Mouse (Mus musculus): ENCODE data around the gene Awat1.
A peak's percentile ranks its signal among the peaks of the same experiment; 100 is the strongest.

Gene Awat1

GRCm38 (mm10) chrX:100571951-100572350, at the start of gene Awat1:
Gene Awat1, plus strand, starts transcription at chrX:100572251.
- no peak for DNase-seq

- DNase-seq = no peak
Measured at GRCm38 (mm10) chrX:100524471-100524870, 47.6 kb upstream of the Awat1 start, which contains the start of gene Dgat2l6. Gene Dgat2l6, plus strand, starts transcription at chrX:100524838.

GRCm38 (mm10) chrX:100556026-100556425, 16.0 kb upstream of the Awat1 start:
- DNase-seq = no peak

GRCm38 (mm10) chrX:100565696-100566095, 6.4 kb upstream of the Awat1 start:
- DNase-seq = no peak

DNA sequence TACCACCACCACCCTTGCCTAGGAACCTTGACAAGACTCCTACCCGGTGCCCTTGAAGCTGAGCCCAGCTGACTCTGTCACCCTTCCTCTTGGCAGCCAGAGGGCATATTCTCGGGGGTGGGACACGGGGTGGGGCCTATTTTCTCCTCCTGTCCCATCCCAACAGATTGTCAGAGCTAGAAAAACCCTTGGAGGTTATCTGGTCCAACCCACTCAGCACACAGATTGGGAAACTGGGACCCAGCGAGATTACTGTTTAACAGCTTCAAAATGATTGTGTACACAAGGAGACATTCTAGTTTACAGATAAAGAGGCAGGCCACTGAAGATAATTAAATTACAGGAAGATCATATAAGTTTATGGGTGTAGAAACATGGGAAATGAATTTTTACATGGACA, 22.7 kb downstream of the Awat1 start, which contains the start of gene P2ry4:
Gene P2ry4 (minus strand): TSS at position 79 of the 400 bp plus-strand sequence.
- no peak for DNase-seq

- DNase-seq = peak; percentile 49
Measured at GRCm38 (mm10) chrX:100597439-100597838, 25.4 kb downstream of the Awat1 start.

- no peak for DNase-seq
Measured at GRCm38 (mm10) chrX:100599755-100600154, 27.7 kb downstream of the Awat1 start.

DNA sequence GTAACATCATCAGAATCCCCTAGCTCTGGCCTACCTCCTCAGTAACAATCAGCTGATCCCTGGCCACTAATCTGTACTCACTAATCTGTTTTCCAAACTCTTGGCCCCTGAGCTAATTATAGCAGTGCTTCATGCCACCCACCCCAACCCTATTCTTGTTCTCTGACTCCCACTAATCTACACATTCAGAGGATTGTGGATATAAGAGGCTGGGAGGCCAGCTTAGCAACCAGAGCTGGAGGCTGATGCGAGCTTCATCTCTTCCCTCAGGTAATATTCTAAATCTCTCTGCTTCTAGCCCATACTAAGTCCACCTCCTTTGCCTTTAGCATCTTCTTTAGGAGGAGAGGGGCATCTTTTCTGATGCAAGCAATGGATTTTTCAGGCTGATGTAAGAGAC, 33.3 kb downstream of the Awat1 start, which contains the start of gene Arr3:
Gene Arr3 (plus strand): TSS at position 184 of the 400 bp plus-strand sequence.
- no peak for DNase-seq

DNA sequence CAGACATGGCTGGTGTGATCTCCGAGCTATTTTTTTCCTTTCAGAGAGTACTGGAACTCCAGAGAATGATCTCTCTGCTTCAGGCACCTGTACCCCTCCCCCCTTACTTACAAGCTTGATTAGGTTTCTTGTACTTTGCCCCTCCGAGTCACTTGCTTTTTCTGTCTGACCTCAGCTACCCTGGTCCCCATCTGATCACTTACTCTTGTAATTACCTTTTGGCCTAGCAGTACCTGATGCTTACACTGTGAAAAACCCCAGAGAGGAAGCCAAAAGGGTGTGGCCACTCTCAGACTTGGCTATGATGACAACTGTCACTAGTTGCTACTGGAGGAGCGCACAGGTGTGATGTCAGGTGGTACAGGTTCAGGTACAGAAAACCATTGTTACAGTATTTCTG, 46.4 kb downstream of the Awat1 start:
- no peak for DNase-seq

DNA sequence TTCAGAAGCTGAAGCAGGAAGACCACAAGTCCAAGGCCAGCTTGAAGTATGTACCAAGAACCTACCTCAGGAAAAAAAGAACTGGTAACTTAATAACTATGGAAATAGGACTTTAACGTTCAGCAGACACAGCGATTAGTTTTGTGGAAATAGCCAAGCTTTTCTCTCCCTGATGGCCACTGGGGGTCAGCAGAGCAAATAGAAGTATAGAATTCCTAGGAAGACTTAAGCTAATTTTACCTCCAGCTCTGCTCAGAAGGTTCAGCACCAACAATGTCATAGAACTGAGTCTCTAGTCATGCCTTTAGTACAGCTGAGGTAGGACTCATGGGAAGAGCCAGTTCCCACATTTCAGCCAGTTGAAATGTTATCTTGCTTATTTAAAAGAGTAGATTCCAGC, 49.3 kb downstream of the Awat1 start:
- no peak for DNase-seq

- no peak for DNase-seq
Measured at GRCm38 (mm10) chrX:100624242-100624641, 52.2 kb downstream of the Awat1 start.

DNA sequence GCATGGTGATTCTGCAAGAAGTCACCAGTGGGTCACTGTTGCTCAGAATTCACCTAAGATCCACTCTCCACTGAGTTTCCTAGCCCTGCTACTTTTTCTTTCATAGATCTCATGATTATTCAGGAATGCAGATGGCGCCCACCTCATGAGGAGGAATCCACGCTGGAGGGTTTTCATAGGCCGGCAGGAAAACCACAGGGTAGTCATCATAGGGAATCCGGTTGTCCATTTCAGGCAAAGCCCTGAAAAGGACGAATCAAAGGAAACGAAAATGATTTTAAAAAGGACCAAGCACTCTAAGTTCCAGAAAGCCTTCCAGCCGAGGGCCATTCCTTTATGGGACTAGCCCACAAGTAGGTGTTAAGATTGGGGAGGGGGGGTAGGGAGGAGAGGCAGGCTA, 53.1 kb downstream of the Awat1 start:
- no peak for DNase-seq

- no peak for DNase-seq
Measured at GRCm38 (mm10) chrX:100625546-100625801, 53.4 kb downstream of the Awat1 start, which contains the start of gene Kif4. Gene Kif4, plus strand, starts transcription at chrX:100625737.

DNA sequence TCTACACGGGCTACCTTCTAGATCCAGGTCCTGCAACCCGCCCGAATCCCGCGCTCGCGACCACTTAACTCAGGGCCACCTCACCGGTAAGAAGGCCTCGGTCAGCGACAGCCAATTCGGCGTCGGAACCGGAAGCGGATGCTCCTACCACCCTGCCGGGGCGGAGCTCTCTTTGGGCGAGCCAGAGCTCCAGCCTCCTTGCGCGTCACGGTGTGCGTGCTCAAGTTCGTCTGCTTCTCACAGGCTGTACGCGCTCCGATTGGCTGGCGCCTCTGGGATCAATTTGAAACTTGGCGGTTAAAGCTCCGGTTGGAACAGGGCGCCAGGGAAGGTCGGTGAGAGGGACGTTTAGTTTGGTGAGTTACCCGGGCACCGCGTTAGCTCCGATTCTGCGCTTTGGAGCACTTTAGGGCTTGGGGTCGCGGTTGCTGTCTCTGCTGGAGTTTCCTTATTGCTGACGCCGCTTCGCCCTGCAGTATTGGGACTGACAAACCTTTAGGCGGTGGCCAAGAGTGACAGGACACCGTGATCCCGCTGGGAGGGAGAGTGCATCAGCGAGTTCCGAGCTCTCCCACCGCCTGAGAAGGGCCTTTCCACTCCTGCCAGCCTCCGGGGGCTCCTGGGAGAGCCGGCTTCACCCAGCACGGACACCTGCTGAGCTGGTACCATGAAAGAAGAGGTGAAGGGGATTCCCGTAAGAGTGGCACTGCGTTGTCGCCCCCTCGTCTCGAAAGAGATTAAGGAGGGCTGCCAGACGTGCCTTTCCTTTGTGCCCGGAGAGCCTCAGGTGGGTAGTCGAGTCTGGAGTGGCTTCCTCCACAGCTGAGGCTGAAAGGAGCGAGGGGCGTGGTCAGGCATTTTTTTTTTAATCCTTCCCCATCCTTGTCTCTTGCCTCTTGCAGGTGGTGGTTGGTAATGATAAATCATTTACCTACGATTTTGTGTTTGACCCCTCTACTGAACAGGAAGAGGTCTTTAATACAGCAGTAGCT, 54.0 kb downstream of the Awat1 start, which contains the start of gene Pdzd11:
Gene Pdzd11 (minus strand): TSS at position 767 of the 992 bp plus-strand sequence.
- peak; percentile 88 for DNase-seq
